Mouse (Mus musculus) small intestine, adult 2 months (tissue): ENCODE measurements around the gene Ascc3.

Experiments
- CTCF ChIP-seq: fragments of 200-500 bp; IDR thresholded peaks from 2 replicates; pipeline ENCODE4 v1.5.1; 2012; ENCODE audit warnings: low read depth, mild to moderate bottlenecking, control low read depth, inconsistent platforms, low read length, moderate library complexity, mixed read lengths; ENCODE audit not compliant: insufficient replicate concordance, insufficient read length; ENCODE audit errors: extremely low read depth
- POLR2A ChIP-seq: fragments of 200-500 bp; IDR thresholded peaks from 2 replicates; pipeline ENCODE4 v1.6.1; 2012; ENCODE audit warnings: low read depth, mild to moderate bottlenecking, control low read depth, inconsistent platforms, low read length, moderate library complexity

GRCm38 (mm10) chr10:50762069-50762468 is 169.6 kb downstream of the Ascc3 start:
- no peak for TF ChIP-seq CTCF
- no peak for TF ChIP-seq POLR2A
